Mouse (Mus musculus) olfactory bulb, adult 2 months (tissue): ENCODE data around the gene Nsun2.

Source experiments
- CTCF ChIP-seq: fragments of 200-500 bp; IDR thresholded peaks from 2 replicates; pipeline ENCODE4 v1.5.1; 2012; ENCODE audit warnings: low read depth, mild to moderate bottlenecking, low read length, moderate library complexity; ENCODE audit not compliant: insufficient read depth
- POLR2A ChIP-seq: fragments of 200-500 bp; IDR thresholded peaks from 2 replicates; pipeline ENCODE4 v1.6.1; 2012; ENCODE audit warnings: mild to moderate bottlenecking, low read depth, low read length, moderate library complexity; ENCODE audit not compliant: insufficient read depth

GRCm38 (mm10) chr13:69488565-69489255 lies 44.8 kb upstream of the Nsun2 start:
- TF ChIP-seq CTCF (no peak), POLR2A (no peak)
